Mouse (Mus musculus): Measurements from ENCODE around the gene Pex10. TPM values are rescaled to one million over a fixed set of nuclear protein-coding genes. Genes with fewer than 3 reads are reported as not detected.
A peak's percentile ranks its signal among the peaks of the same experiment; 100 is the strongest.
"Not testable (repeated sequence)": the region's sequence is repeated elsewhere in the genome, so short reads cannot be mapped to it uniquely, and the experiment has no call there.

Pex10 gene
- total and polyA plus RNA-seq, 2 experiments from 2014 or later = 12.2 to 15.7 TPM

GRCm38 (mm10) chr4:155075813-155076212, 9.0 kb downstream of the Pex10 start:
- Histone ChIP-seq H3K27ac (ENCODE audit: low read depth, low read length) (no peak overlapping the region), H3K9ac (replicated peaks; ENCODE audit: low read length, poor library complexity, severe bottlenecking) (no peak overlapping the region), H3K4me1 (ENCODE audit: insufficient read depth, low read length) (no peaks in the 10 kb centered on the region), H3K4me3 (ENCODE audit: low read depth, low read length) (no peak overlapping the region), H3K9me3 (ENCODE audit: low read length) (no peaks in the 10 kb centered on the region), H3K36me3 (ENCODE audit: insufficient read depth, low read length) (peaks cover 66% of the 10 kb centered on the region), H3K27me3 (ENCODE audit: insufficient read depth, low read length) (no peaks in the 10 kb centered on the region), H3K4me2 (ENCODE audit: low read depth, low read length, poor library complexity, severe bottlenecking) (no peak overlapping the region)
- TF ChIP-seq CTCF (IDR thresholded peaks at IDR 0.05) = no peak
- no peak for ATAC-seq (ENCODE audit: low FRiP score)
- no peak for DNase-seq (ENCODE audit: low spot score)
- WGBS = 96% methylated on average over 2 of the region's 2 CpGs

GRCm38 (mm10) chr4:155076677-155077076, 9.9 kb downstream of the Pex10 start:
- no peak overlapping the region for H3K4me2 ChIP-seq (ENCODE audit: low read depth, low read length, poor library complexity, severe bottlenecking)
- H3K36me3 ChIP-seq (ENCODE audit: insufficient read depth, low read length) = peaks cover 64% of the 10 kb centered on the region
- H3K4me1 ChIP-seq (ENCODE audit: insufficient read depth, low read length) = no peaks in the 10 kb centered on the region
- no peak overlapping the region for H3K4me3 ChIP-seq (ENCODE audit: low read depth, low read length)
- WGBS = 87% methylated on average over 9 of the region's 9 CpGs
- no peak overlapping the region for H3K9ac ChIP-seq (replicated peaks; ENCODE audit: low read length, poor library complexity, severe bottlenecking)
- H3K27ac ChIP-seq (ENCODE audit: low read depth, low read length) = no peak overlapping the region
- no peaks in the 10 kb centered on the region for H3K9me3 ChIP-seq (ENCODE audit: low read length)
- no peaks in the 10 kb centered on the region for H3K27me3 ChIP-seq (ENCODE audit: insufficient read depth, low read length)
- no peak for DNase-seq (ENCODE audit: low spot score)
- peak; percentile 12; the same call in 1 of the 2 replicates for TF ChIP-seq CTCF (IDR thresholded peaks at IDR 0.05)
- no peak for ATAC-seq (ENCODE audit: low FRiP score)

- H3K9me3 ChIP-seq (ENCODE audit: low read length); H3K9ac ChIP-seq (replicated peaks; ENCODE audit: low read length, poor library complexity, severe bottlenecking); H3K4me1 ChIP-seq (ENCODE audit: insufficient read depth, low read length); H3K27ac ChIP-seq (ENCODE audit: low read depth, low read length); DNase-seq (ENCODE audit: low spot score); ATAC-seq (ENCODE audit: low FRiP score); H3K4me2 ChIP-seq (ENCODE audit: low read depth, low read length, poor library complexity, severe bottlenecking); H3K4me3 ChIP-seq (ENCODE audit: low read depth, low read length); H3K27me3 ChIP-seq (ENCODE audit: insufficient read depth, low read length): not testable (repeated sequence)
- H3K36me3 ChIP-seq (ENCODE audit: insufficient read depth, low read length) = peaks cover 56% of the 10 kb centered on the region
- WGBS = 88% methylated on average over 10 of the region's 10 CpGs
Observed at GRCm38 (mm10) chr4:155078808-155079207, 12.0 kb downstream of the Pex10 start.

- 91% methylated on average over 6 of the region's 6 CpGs for WGBS
- ATAC-seq (ENCODE audit: low FRiP score) = no peak
- no peak for TF ChIP-seq CTCF (IDR thresholded peaks at IDR 0.05)
- H3K9ac ChIP-seq (replicated peaks; ENCODE audit: low read length, poor library complexity, severe bottlenecking) = no peak overlapping the region
- H3K9me3 ChIP-seq (ENCODE audit: low read length) = no peaks in the 10 kb centered on the region
- no peaks in the 10 kb centered on the region for H3K27me3 ChIP-seq (ENCODE audit: insufficient read depth, low read length)
- no peak overlapping the region for H3K4me2 ChIP-seq (ENCODE audit: low read depth, low read length, poor library complexity, severe bottlenecking)
- no peak for DNase-seq (ENCODE audit: low spot score)
- peaks cover 51% of the 10 kb centered on the region for H3K36me3 ChIP-seq (ENCODE audit: insufficient read depth, low read length)
- H3K4me1 ChIP-seq (ENCODE audit: insufficient read depth, low read length) = no peaks in the 10 kb centered on the region
- H3K4me3 ChIP-seq (ENCODE audit: low read depth, low read length) = no peak overlapping the region
- H3K27ac ChIP-seq (ENCODE audit: low read depth, low read length) = no peak overlapping the region
Observed at GRCm38 (mm10) chr4:155079666-155080065, 12.8 kb downstream of the Pex10 start.

- 0 out of 2 replicates have a peak, but pooled peaks have one; percentile 11 for TF ChIP-seq CTCF (IDR thresholded peaks at IDR 0.05)
- Histone ChIP-seq H3K4me3 (ENCODE audit: low read depth, low read length) (no peak overlapping the region), H3K4me1 (ENCODE audit: insufficient read depth, low read length) (peaks cover 10% of the 10 kb centered on the region), H3K9ac (replicated peaks; ENCODE audit: low read length, poor library complexity, severe bottlenecking) (no peak overlapping the region), H3K4me2 (ENCODE audit: low read depth, low read length, poor library complexity, severe bottlenecking) (no peak overlapping the region), H3K27me3 (ENCODE audit: insufficient read depth, low read length) (no peaks in the 10 kb centered on the region), H3K9me3 (ENCODE audit: low read length) (no peaks in the 10 kb centered on the region), H3K27ac (ENCODE audit: low read depth, low read length) (no peak overlapping the region), H3K36me3 (ENCODE audit: insufficient read depth, low read length) (peaks cover 26% of the 10 kb centered on the region)
- DNase-seq (ENCODE audit: low spot score) = no peak
- 96% methylated on average over 4 of the region's 4 CpGs for WGBS
- ATAC-seq (ENCODE audit: low FRiP score) = no peak
Observed at GRCm38 (mm10) chr4:155083553-155083952, 16.7 kb downstream of the Pex10 start.

GRCm38 (mm10) chr4:155084351-155084750, 17.5 kb downstream of the Pex10 start:
- TF ChIP-seq CTCF (IDR thresholded peaks at IDR 0.05) = no peak
- DNase-seq (ENCODE audit: low spot score) = no peak
- Histone ChIP-seq H3K4me2 (ENCODE audit: low read depth, low read length, poor library complexity, severe bottlenecking) (no peak overlapping the region; the same call in 1 of the 2 replicates), H3K9ac (replicated peaks; ENCODE audit: low read length, poor library complexity, severe bottlenecking) (no peak overlapping the region), H3K27me3 (ENCODE audit: insufficient read depth, low read length) (no peaks in the 10 kb centered on the region), H3K4me1 (ENCODE audit: insufficient read depth, low read length) (peaks cover 10% of the 10 kb centered on the region), H3K4me3 (ENCODE audit: low read depth, low read length) (no peak overlapping the region), H3K9me3 (ENCODE audit: low read length) (no peaks in the 10 kb centered on the region), H3K27ac (ENCODE audit: low read depth, low read length) (no peak overlapping the region), H3K36me3 (ENCODE audit: insufficient read depth, low read length) (peaks cover 23% of the 10 kb centered on the region)
- 94% methylated on average over 7 of the region's 7 CpGs for WGBS
- no peak for ATAC-seq (ENCODE audit: low FRiP score)

Measured in midbrain, postnatal 0 days (tissue).